Mouse (Mus musculus) lung, adult 18-20 months (tissue): ENCODE measurements at regions not wholly inside any gene's neighbourhood (a gene's known extent, or its start where the extent isn't known, plus 50 kb on each side); places are given as distances from the start of the nearest gene placed in this dataset.

ENCODE experiments used
- DNase-seq, 2 experiments: peaks; one replicate each; pipeline ENCODE4 v3.0.0; 2022; ENCODE audit warnings: mixed read lengths in 2 of 2

DNA sequence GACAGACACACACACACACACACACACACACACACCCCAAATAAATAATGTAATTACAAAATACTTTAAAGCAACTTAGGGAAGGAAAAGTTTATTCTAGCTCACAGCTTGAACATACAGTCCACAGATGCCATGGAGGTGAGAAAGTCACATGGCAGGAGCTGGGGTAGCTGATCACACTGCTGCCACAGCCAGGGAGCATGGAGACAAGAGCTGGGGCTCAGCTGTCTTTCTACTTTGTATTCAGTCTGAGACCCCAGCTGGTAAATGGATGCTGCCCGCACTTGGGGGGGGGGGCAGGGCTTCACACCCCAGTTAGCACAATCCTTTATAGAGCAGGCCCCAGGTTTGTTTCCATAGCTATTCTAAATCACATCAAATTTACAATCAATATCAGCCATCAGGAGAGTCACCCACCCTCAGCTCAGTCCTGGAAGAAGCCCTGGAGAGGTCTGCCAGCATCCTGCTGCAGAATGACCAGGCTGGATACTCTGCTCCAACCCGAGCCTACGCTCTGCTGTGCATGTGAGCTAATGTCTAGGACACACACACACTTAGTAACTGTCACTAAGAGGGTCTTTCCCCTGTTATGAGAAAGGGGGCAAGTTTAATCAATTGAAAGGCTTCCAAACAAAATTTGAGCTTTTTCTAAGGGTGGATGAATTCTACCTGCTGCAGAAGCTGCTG lies 184.3 kb upstream of the Tle3 start:
- DNase-seq = no peak

GRCm38 (mm10) chr9:61189295-61189694 lies 182.9 kb upstream of the Tle3 start:
- no peak for DNase-seq

- DNase-seq = no peak
Observed at GRCm38 (mm10) chr9:61199077-61199753, 173.0 kb upstream of the Tle3 start.

DNA sequence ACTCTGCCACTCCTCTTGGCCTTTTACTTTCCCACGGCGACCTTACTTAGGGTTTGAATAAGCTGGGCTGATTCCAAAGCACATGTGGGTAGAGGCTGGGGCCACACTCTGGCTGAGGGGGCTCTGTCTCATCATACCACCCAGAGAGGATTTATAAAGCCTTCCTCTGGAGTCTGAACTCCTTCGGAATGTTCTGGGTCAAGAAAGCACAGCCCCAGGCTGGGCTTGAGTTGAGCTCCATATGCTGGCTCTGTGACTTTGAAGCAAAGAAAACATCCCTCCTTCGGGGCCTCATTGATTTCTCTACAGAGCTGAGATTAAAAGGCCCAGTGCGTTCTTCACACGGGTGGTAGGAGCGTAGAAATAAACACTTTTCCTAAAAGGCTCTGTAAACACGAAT lies 172.3 kb upstream of the Tle3 start:
- DNase-seq = no peak

- no peak for DNase-seq
Observed at GRCm38 (mm10) chr9:61200295-61200955, 171.7 kb upstream of the Tle3 start.

- no peak for DNase-seq
Observed at GRCm38 (mm10) chr9:61205049-61205448, 167.1 kb upstream of the Tle3 start.

DNA sequence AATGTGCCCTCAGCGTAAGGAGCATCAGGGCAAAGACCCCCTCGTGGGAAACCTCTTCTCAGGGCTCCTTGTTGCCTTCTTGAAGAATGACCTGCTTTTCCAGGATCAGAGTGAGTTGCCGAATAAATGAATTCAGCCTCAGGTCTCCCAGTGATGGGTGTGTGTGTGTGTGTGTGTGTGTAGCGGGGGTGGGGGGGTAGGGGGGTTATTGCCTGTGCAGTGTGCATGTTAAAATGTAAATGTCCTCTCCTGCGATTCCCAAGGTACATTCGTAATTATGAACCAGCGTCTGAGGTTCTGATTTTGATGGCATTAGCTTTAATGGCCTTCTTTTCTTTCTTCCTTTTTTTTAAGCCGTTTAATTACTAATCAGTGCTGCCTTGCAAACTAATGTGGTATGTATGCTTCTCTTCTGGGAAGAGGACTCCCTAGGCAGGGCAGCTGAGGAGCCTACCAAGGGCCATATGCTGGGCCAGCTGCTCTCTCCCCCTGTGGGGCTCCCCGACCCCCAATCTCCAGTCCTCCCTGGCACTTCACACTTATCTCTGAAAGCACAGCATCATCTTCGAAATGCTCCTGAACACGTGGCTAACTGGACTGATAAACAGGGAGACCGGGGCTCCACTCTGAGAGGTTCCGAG lies 165.3 kb upstream of the Tle3 start:
- no peak for DNase-seq

GRCm38 (mm10) chr9:61207423-61208150 lies 164.6 kb upstream of the Tle3 start:
- DNase-seq = no peak

DNA sequence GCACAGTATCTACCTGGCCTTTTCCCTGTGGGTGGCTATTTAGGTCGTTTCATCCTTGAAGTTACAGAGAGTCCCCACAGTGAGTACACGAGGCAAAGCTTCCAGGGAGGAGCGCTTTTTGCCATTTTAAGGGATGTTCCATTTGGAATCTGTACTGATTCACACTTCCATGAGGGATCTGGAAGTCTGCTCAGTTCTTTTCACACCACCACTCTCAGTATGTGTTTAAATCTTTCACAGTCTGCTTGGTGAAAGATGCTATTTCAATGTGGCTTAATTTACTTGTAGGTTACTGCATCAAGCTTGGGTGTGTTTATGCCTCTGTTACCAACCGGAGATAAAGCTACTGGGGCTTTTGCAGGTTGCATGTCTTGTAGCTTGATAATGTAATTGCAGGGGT lies 160.5 kb upstream of the Tle3 start:
- no peak for DNase-seq

- DNase-seq = no peak
Observed at GRCm38 (mm10) chr9:61214943-61215342, 157.2 kb upstream of the Tle3 start.

DNA sequence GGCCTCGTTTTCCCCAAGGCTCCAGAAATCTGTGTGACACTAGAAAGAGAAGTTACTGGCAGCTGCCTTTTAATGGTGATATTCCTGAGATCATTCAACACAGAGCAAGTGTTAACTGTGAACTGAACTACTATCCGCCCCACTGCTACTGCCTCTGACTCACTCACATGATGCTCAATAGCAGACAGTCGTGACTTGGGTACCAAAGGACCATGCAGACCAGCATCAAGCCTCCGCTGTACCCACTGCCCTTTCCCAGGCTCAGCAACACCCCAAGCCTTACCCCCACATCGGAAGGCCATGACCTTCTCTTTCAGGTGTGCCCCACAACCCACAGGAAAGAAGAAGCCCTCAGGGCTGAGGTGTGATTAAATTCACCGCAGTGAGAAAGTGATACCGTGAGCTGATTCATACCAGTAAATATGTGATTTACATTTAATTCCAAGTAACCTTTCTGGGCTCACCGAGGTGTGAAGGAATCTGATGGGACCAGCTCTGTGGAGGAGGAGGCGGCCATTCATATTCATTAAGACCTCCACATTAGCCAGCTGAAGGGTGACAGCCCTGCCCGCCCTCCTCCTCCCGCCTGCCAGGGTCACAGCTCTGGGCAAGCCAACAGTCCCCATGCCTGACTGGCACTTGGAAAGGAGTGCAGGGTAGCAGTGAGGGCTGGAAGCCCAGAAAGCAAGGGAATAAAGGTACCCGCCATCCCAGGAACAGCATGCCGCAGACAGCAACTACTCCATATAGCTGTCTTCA lies 156.0 kb upstream of the Tle3 start:
- no peak for DNase-seq

- no peak for DNase-seq
Observed at GRCm38 (mm10) chr9:61220017-61220416, 152.1 kb upstream of the Tle3 start.

GRCm38 (mm10) chr9:61222212-61223003 lies 149.8 kb upstream of the Tle3 start:
- DNase-seq = no peak

DNA sequence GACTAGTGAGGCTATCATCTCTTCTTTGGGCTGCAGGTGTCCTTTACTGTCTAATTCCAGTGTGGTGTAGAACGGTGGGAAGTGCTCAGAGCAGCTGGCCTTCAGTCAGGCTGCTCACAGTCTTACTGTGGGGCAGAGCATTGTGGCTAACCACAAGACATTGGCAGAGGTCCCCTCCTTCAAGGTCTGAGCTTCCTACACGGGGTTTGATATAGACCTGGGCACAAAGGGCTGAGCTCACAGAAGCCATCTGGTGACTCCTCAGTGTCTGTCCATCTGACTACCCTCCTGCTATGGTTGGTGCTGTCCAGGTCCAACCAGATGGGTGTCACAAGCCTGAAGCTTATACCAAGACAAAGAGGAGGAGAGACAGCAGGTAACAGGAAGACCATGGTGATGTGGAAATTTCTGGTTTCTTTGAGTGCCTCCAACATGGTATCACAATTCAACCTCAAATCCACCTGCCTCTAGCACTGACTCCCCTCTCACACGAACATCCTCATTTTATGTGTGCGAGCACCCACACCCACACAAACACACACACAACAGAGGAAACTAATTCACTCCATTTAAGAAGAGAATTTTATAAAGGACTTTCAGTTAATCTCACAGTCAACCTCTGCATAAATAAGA lies 147.0 kb upstream of the Tle3 start:
- DNase-seq = no peak

DNA sequence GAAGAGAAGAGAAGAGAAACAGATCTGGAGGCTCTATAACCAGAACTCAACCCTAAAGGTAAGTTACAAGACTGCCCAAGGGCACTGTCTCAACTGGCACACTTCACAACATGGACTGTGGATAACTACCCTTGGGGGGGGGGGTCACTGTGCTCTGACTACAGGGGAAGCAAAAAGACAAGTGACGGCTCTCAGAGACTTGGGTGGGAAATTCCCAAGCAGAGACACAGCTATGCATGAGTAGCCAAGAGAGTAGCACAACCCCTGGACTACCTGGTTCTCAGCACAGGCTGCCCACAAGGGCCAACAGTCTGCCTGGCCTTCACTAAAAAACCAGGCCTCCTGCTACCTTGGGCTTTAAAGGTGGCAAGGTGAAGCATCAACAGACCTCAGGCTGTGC lies 146.3 kb upstream of the Tle3 start:
- DNase-seq = no peak

GRCm38 (mm10) chr9:61226596-61227384 lies 145.4 kb upstream of the Tle3 start:
- DNase-seq = no peak

DNA sequence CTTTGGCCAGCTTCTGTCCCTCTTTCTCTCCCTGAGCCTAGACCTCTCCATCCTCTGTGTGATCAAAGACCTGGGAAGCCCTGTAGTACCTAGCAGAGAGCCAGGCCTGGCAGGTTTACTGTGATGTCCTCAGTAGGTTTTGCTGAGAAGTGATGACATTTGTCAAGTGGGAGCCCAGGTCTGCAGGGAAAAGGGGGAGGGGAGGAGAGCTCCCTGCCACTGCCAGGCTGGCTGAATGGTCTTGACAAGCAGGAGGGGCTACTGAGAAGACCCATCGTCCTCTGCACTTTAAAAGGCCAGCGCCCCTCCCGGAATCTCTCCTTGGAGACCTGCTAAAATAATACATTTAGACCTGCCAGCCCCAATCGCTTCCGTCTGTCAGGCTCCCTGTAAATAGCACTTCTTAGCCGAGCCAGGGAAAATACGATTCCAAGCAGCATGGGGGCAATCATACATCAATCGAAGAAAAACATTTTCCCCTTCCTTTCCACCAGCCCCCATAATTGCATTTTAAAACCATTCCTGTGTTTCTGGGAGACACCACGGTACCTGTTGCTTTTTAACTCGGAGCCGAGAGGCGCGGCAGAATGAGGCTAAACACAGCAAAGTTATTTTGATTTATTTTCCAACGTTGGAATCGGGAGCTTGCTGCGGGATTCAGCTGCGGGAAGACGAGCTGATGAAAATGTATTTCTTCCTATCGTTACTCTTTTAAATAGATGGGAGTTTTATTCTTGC lies 144.5 kb upstream of the Tle3 start:
- DNase-seq = no peak

GRCm38 (mm10) chr9:61228230-61228631 lies 143.9 kb upstream of the Tle3 start:
- no peak for DNase-seq

- no peak for DNase-seq
Observed at GRCm38 (mm10) chr9:61230306-61230705, 141.9 kb upstream of the Tle3 start.
